Mouse (Mus musculus) myocyte (in vitro differentiated cells): ENCODE measurements around the gene Mapkapk3. TPM values are rescaled to one million over a fixed set of nuclear protein-coding genes. Genes with fewer than 3 reads are reported as not detected.

ENCODE experiments used
- H3K27me3 ChIP-seq: one replicate; pipeline ENCODE4 v1.6.1; 2011; ENCODE audit not compliant: control insufficient read depth, insufficient read depth, insufficient read length
- H3K36me3 ChIP-seq: one replicate; pipeline ENCODE4 v1.6.1; 2011; ENCODE audit not compliant: control insufficient read depth, insufficient read depth
- H3K4me2 ChIP-seq: one replicate; pipeline ENCODE4 v1.6.1; 2011; ENCODE audit warnings: low read depth, control low read depth
- H3K4me3 ChIP-seq: one replicate; pipeline ENCODE4 v1.5.1; 2011; ENCODE audit warnings: mild to moderate bottlenecking, control low read depth, moderate library complexity
- H3K79me2 ChIP-seq: one replicate; pipeline ENCODE4 v1.6.1; 2011; ENCODE audit not compliant: control insufficient read depth, insufficient read depth
- H3ac ChIP-seq: one replicate; pipeline ENCODE4 v1.6.1; 2011; ENCODE audit not compliant: control insufficient read depth, insufficient read length
- CEBPB ChIP-seq: IDR thresholded peaks from 2 replicates; pipeline ENCODE4 v1.6.1; 2011; ENCODE audit warnings: mild to moderate bottlenecking, moderate library complexity; ENCODE audit not compliant: poor library complexity, insufficient read depth, severe bottlenecking
- E2F4 ChIP-seq: IDR thresholded peaks from one replicate; pipeline ENCODE4 v1.6.1; 2011; ENCODE audit warnings: mild to moderate bottlenecking, control low read depth, moderate library complexity; ENCODE audit not compliant: insufficient read depth
- MAX ChIP-seq: IDR thresholded peaks from one replicate; pipeline ENCODE4 v1.6.1; 2011; ENCODE audit warnings: low read depth, mild to moderate bottlenecking, control low read depth
- MYOD1 ChIP-seq, 3 experiments: IDR thresholded peaks; one replicate each; pipeline ENCODE4 v1.6.1; 2011; ENCODE audit warnings: control low read depth in 2 of 3, low read depth in 2 of 3, mild to moderate bottlenecking in 2 of 3, moderate library complexity in 1 of 3; ENCODE audit not compliant: insufficient read length in 2 of 3, control insufficient read depth in 1 of 3
- MYOG ChIP-seq, 3 experiments: IDR thresholded peaks; one replicate each; pipeline ENCODE4 v1.6.1; 2011; ENCODE audit warnings: control low read depth in 2 of 3, low read depth in 2 of 3, mild to moderate bottlenecking in 2 of 3; ENCODE audit not compliant: insufficient read length in 2 of 3, control insufficient read depth in 1 of 3, insufficient read depth in 1 of 3
- POLR2A ChIP-seq: IDR thresholded peaks from one replicate; pipeline ENCODE4 v1.6.1; 2011; ENCODE audit warnings: low read depth, mild to moderate bottlenecking, control low read depth, moderate library complexity; ENCODE audit not compliant: insufficient read length
- POLR2AphosphoS2 ChIP-seq: IDR thresholded peaks from one replicate; pipeline ENCODE4 v1.6.1; 2011; ENCODE audit warnings: low read depth, control low read depth; ENCODE audit not compliant: insufficient read length
- REST ChIP-seq: IDR thresholded peaks from one replicate; pipeline ENCODE4 v1.6.1; 2011; ENCODE audit warnings: mild to moderate bottlenecking, control low read depth, moderate library complexity; ENCODE audit not compliant: insufficient read depth, insufficient read length
- SRF ChIP-seq: IDR thresholded peaks from one replicate; pipeline ENCODE4 v1.6.1; 2011; ENCODE audit warnings: low read depth; ENCODE audit not compliant: control insufficient read depth, insufficient read length
- TCF12 ChIP-seq: IDR thresholded peaks from one replicate; pipeline ENCODE4 v1.6.1; 2011; ENCODE audit warnings: mild to moderate bottlenecking, control low read depth; ENCODE audit not compliant: poor library complexity, insufficient read depth, severe bottlenecking
- TCF3 ChIP-seq: IDR thresholded peaks from one replicate; pipeline ENCODE4 v1.6.1; 2011; ENCODE audit warnings: low read depth, control low read depth; ENCODE audit not compliant: insufficient read length
- USF1 ChIP-seq: IDR thresholded peaks from one replicate; pipeline ENCODE4 v1.6.1; 2011; ENCODE audit warnings: low read depth, mild to moderate bottlenecking, control low read depth, moderate library complexity
- polyA plus RNA-seq: library from polyadenylated mRNA; unstranded; fragments of >200 nt; fragmentation: generic; extraction: Trizol; gene quantifications from one replicate; pipeline ENCODE4 v1.2.1, GENCODE M21; 2012; ENCODE audit warnings: missing spikeins

Gene Mapkapk3
- polyA plus RNA-seq, 1 experiment, result 3.9 TPM

- Histone ChIP-seq H3K27me3 (no peaks in the 10 kb centered on the region), H3K4me3 (no peak overlapping the region), H3K4me2 (no peak overlapping the region), H3ac (no peak overlapping the region), H3K36me3 (no peaks in the 10 kb centered on the region), H3K79me2 (no peaks in the 10 kb centered on the region)
- TF ChIP-seq E2F4 (no peak), TCF12 (no peak), MAX (no peak), TCF3 (no peak), USF1 (no peak), CEBPB (no peak), MYOG (IDR thresholded peaks at IDR 0.05; ENCODE audit: control insufficient read depth in 1 of 3, insufficient read depth in 1 of 3, insufficient read length in 2 of 3, low read depth in 2 of 3) (no peak), POLR2A (no peak), MYOD1 (IDR thresholded peaks at IDR 0.05; ENCODE audit: control insufficient read depth in 1 of 3, insufficient read length in 2 of 3, low read depth in 2 of 3) (no peak), POLR2AphosphoS2 (no peak), REST (no peak), SRF (no peak)
These were observed 10.7 kb upstream of the Mapkapk3 start for GRCm38 (mm10) chr9:107300224-107300973.

- Histone ChIP-seq H3K36me3 (no peaks in the 10 kb centered on the region), H3ac (no peak overlapping the region), H3K4me2 (no peak overlapping the region), H3K79me2 (no peaks in the 10 kb centered on the region), H3K4me3 (no peak overlapping the region), H3K27me3 (no peaks in the 10 kb centered on the region)
- TF ChIP-seq CEBPB, result no peak
- no peak for TF ChIP-seq POLR2AphosphoS2
- TF ChIP-seq REST, result no peak
- TF ChIP-seq SRF, result no peak
- no peak for TF ChIP-seq E2F4
- no peak for TF ChIP-seq MYOG (IDR thresholded peaks at IDR 0.05; ENCODE audit: control insufficient read depth in 1 of 3, insufficient read depth in 1 of 3, insufficient read length in 2 of 3, low read depth in 2 of 3)
- TF ChIP-seq TCF12, result no peak
- TF ChIP-seq USF1, result no peak
- no peak for TF ChIP-seq MAX
- no peak for TF ChIP-seq TCF3
- no peak for TF ChIP-seq MYOD1 (IDR thresholded peaks at IDR 0.05; ENCODE audit: control insufficient read depth in 1 of 3, insufficient read length in 2 of 3, low read depth in 2 of 3)
- no peak for TF ChIP-seq POLR2A
These were observed 10.1 kb upstream of the Mapkapk3 start for GRCm38 (mm10) chr9:107299783-107300182.

GRCm38 (mm10) chr9:107298876-107299275, 9.2 kb upstream of the Mapkapk3 start:
- H3K36me3 ChIP-seq, result no peaks in the 10 kb centered on the region
- H3K79me2 ChIP-seq, result no peaks in the 10 kb centered on the region
- H3K4me2 ChIP-seq, result no peak overlapping the region
- TF ChIP-seq POLR2A (no peak), TCF3 (no peak), POLR2AphosphoS2 (no peak), TCF12 (no peak), USF1 (no peak), REST (no peak), CEBPB (no peak), MAX (no peak), MYOD1 (IDR thresholded peaks at IDR 0.05; ENCODE audit: control insufficient read depth in 1 of 3, insufficient read length in 2 of 3, low read depth in 2 of 3) (no peak), MYOG (IDR thresholded peaks at IDR 0.05; ENCODE audit: control insufficient read depth in 1 of 3, insufficient read depth in 1 of 3, insufficient read length in 2 of 3, low read depth in 2 of 3) (no peak), SRF (no peak), E2F4 (no peak)
- no peak overlapping the region for H3K4me3 ChIP-seq
- no peak overlapping the region for H3ac ChIP-seq
- no peaks in the 10 kb centered on the region for H3K27me3 ChIP-seq

- Histone ChIP-seq H3ac (no peak overlapping the region), H3K27me3 (no peaks in the 10 kb centered on the region), H3K36me3 (no peaks in the 10 kb centered on the region), H3K4me3 (no peak overlapping the region), H3K79me2 (no peaks in the 10 kb centered on the region), H3K4me2 (no peak overlapping the region)
- TF ChIP-seq USF1, result no peak
- no peak for TF ChIP-seq MYOG (IDR thresholded peaks at IDR 0.05; ENCODE audit: control insufficient read depth in 1 of 3, insufficient read depth in 1 of 3, insufficient read length in 2 of 3, low read depth in 2 of 3)
- TF ChIP-seq CEBPB, result no peak
- no peak for TF ChIP-seq TCF3
- TF ChIP-seq POLR2A, result no peak
- TF ChIP-seq E2F4, result no peak
- no peak for TF ChIP-seq MAX
- TF ChIP-seq SRF, result no peak
- no peak for TF ChIP-seq REST
- no peak for TF ChIP-seq MYOD1 (IDR thresholded peaks at IDR 0.05; ENCODE audit: control insufficient read depth in 1 of 3, insufficient read length in 2 of 3, low read depth in 2 of 3)
- no peak for TF ChIP-seq POLR2AphosphoS2
- no peak for TF ChIP-seq TCF12
These were observed 8.5 kb upstream of the Mapkapk3 start for GRCm38 (mm10) chr9:107298059-107298780.
